12 mouse cellular contexts compared by ENCODE assay signal in the genomic region with DNA sequence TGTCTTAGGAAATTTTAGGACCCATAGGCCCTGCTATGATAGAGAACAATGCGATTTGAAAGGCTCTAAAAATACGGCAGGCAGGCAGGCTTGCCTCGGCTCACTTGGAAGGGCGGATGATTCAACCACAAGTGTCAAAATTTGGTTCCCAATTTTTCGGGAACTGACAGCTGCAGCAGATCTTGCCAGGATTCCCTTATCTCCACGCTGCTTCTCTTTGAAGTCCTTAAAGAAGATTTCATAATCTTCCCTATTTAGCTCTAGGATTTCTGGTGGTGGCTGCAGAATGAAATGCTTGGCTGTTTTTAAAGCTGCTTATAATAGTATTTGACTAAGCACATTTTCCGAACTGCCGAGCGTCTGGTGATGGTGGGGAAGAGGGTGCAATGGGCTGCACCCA. TPM values are rescaled to one million over a fixed set of nuclear protein-coding genes. Genes with fewer than 3 reads are reported as not detected.
DNase-seq lines count a peak whose midpoint lies in the region; ATAC-seq and TF ChIP-seq lines count a peak whose summit lies in the region.
"Had no signal": no experiment of that assay in that cellular context is flagged by ENCODE, and none has a peak within 500 bp of the region (broad histone marks: within the 10 kb centered on the region; RNA-seq: fewer than 3 reads in every experiment).

No protein-coding gene starts in this region.

- no peak overlapping the region for H3K4me2 ChIP-seq in hindbrain, embryonic 14.5 days (replicated peaks)
- H3K4me2 ChIP-seq: forebrain, embryonic 13.5 days had no signal

- peaks cover 23% of the 10 kb centered on the region for H3K36me3 ChIP-seq in hindbrain, embryonic 14.5 days (replicated peaks; ENCODE audit: control insufficient read depth, insufficient read depth)

- peak overlapping the region; percentile 73 for H3K27ac ChIP-seq in layer of hippocampus, adult 2 months
- peak overlapping the region; percentile 68 for H3K27ac ChIP-seq in olfactory bulb, adult 2 months (ENCODE audit: insufficient read depth, low read depth, low read length)
- no peak overlapping the region for H3K27ac ChIP-seq in hindbrain, embryonic 14.5 days
- H3K27ac ChIP-seq: forebrain, embryonic 13.5 days; macrophage had no signal

- no peak for TF ChIP-seq POLR2A in olfactory bulb, adult 2 months (IDR thresholded peaks at IDR 0.05; ENCODE audit: insufficient read depth, low read depth, low read length)

- H3K4me1 ChIP-seq in olfactory bulb, adult 2 months (ENCODE audit: control insufficient read depth, insufficient read depth, low read length), result peaks cover 8% of the 10 kb centered on the region
- H3K4me1 ChIP-seq in hindbrain, embryonic 14.5 days (replicated peaks; ENCODE audit: control insufficient read depth, insufficient read depth, low read length), result no peaks in the 10 kb centered on the region
- H3K4me1 ChIP-seq: forebrain, embryonic 13.5 days had no signal

- peak; percentile 42 for DNase-seq in adrenal gland, adult 2 months
- no peak for DNase-seq in adrenal gland, adult 18-20 months (ENCODE audit: low spot score in 2 of 2)
- peak; percentile 33 for DNase-seq in layer of hippocampus, adult 11-12 months (ENCODE audit: low spot score)
- DNase-seq in layer of hippocampus, postnatal 25 days (ENCODE audit: extremely low spot score in 1 of 2, low spot score in 1 of 2), result no peak
- peak; percentile 57 to 67 for DNase-seq in layer of hippocampus, adult 2 months (ENCODE audit: low spot score in 2 of 2)
- no peak for DNase-seq in hindbrain, embryonic 14.5 days (ENCODE audit: low spot score)
- DNase-seq: kidney, adult 18-20 months; thymus, postnatal 25 days had no signal

- no peak overlapping the region for H3K9ac ChIP-seq in hindbrain, embryonic 14.5 days
- H3K9ac ChIP-seq: forebrain, embryonic 13.5 days had no signal

- H3K27me3 ChIP-seq in hindbrain, embryonic 14.5 days (ENCODE audit: control insufficient read depth, insufficient read depth, low read length), result no peaks in the 10 kb centered on the region
- H3K27me3 ChIP-seq: forebrain, embryonic 13.5 days had no signal

- ATAC-seq in erythroid progenitor cell, adult 5-6 weeks (replicated peaks; ENCODE audit: low FRiP score, poor library complexity, severe bottlenecking), result no peak
- no peak for ATAC-seq in hindbrain, embryonic 14.5 days (ENCODE audit: low FRiP score)
- ATAC-seq: forebrain, embryonic 13.5 days had no signal

- no peak overlapping the region for H3K4me3 ChIP-seq in layer of hippocampus, adult 2 months
- H3K4me3 ChIP-seq in olfactory bulb, adult 2 months (ENCODE audit: insufficient read depth, low read depth, low read length), result no peak overlapping the region
- no peak overlapping the region for H3K4me3 ChIP-seq in hindbrain, embryonic 14.5 days (replicated peaks; ENCODE audit: low read length)
- H3K4me3 ChIP-seq: forebrain, embryonic 13.5 days had no signal

- 0 out of 2 replicates have a peak, but pooled peaks cover 4% of the 10 kb centered on the region for H3K9me3 ChIP-seq in hindbrain, embryonic 14.5 days (ENCODE audit: control insufficient read depth, low read length)
- H3K9me3 ChIP-seq: forebrain, embryonic 13.5 days had no signal

- TF ChIP-seq CTCF in layer of hippocampus, adult 2 months (conservative IDR thresholded peaks at IDR 0.05), result no peak
- no peak for TF ChIP-seq CTCF in olfactory bulb, adult 2 months (IDR thresholded peaks at IDR 0.05; ENCODE audit: insufficient read depth, low read depth, low read length)

- 37% methylated on average over 9 of the region's 9 CpGs for WGBS in olfactory bulb, adult 2 months
- 91% methylated on average over 9 of the region's 9 CpGs for WGBS in hindbrain, embryonic 14.5 days

RNA-seq across cellular contexts. Expression of a gene that starts 28.8 kb away (rescaled TPM):
- total RNA-seq in adrenal gland, adult 2 months (2021), result 10 to 100 TPM in 1 of 2 experiments, 1 to 10 TPM in 1; 6.5 to 15.7 TPM
- 1.4 and 2.2 TPM in 2 replicates for polyA plus RNA-seq in adrenal gland, adult 2 months (2012; rRNA removed)
- 10 to 100 TPM; 10.9 to 18.3 TPM for total RNA-seq in adrenal gland, adult 18-20 months (2021)
- total RNA-seq in layer of hippocampus, postnatal 25 days (2021), result 10 to 100 TPM; 34.5 to 37.4 TPM
- 10 to 100 TPM; 36.0 to 38.4 TPM for total RNA-seq in layer of hippocampus, adult 2 months (2021)
- not detected in 2 replicates for polyA plus RNA-seq in olfactory bulb, adult 2 months (2012; ENCODE audit: insufficient read depth, insufficient read length, low replicate concordance, missing spikeins)
- not detected in 2 replicates for total RNA-seq in erythroid progenitor cell, adult 5-6 weeks (2015; ENCODE audit: low replicate concordance)
- 0.39 TPM in 1 of 2 replicates, not detected in the other for total RNA-seq in erythroid progenitor cell, adult 5-6 weeks (2017; ENCODE audit: low replicate concordance)
- 60.5 and 61.9 TPM in 2 replicates for polyA plus RNA-seq in hindbrain, embryonic 14.5 days (2014; fragmentation: Nextera tagmentation; extraction: Ambion mirVana)

RNA-seq across cellular contexts. Expression of a gene that starts 58.2 kb away (rescaled TPM):
- 1 to 10 TPM; 3.0 to 3.3 TPM for total RNA-seq in adrenal gland, adult 2 months (2021)
- 3.1 and 5.3 TPM in 2 replicates for polyA plus RNA-seq in adrenal gland, adult 2 months (2012; rRNA removed)
- 1 to 10 TPM; 1.6 to 4.0 TPM for total RNA-seq in adrenal gland, adult 18-20 months (2021)
- total RNA-seq in layer of hippocampus, postnatal 25 days (2021), result 10 to 100 TPM in 1 of 2 experiments, 1 to 10 TPM in 1; 7.0 to 10.8 TPM
- 1 to 10 TPM; 8.4 to 9.8 TPM for total RNA-seq in layer of hippocampus, adult 2 months (2021)
- not detected in 2 replicates for polyA plus RNA-seq in olfactory bulb, adult 2 months (2012; ENCODE audit: insufficient read depth, insufficient read length, low replicate concordance, missing spikeins)
- total RNA-seq in erythroid progenitor cell, adult 5-6 weeks (2015; ENCODE audit: low replicate concordance), result 5.4 and 8.3 TPM in 2 replicates
- total RNA-seq in erythroid progenitor cell, adult 5-6 weeks (2017; ENCODE audit: low replicate concordance), result 0.23 and 1.2 TPM in 2 replicates
- polyA plus RNA-seq in hindbrain, embryonic 14.5 days (2014; fragmentation: Nextera tagmentation; extraction: Ambion mirVana), result 3.7 and 4.0 TPM in 2 replicates

Comparison
In these comparisons a context has a peak if more than half of its experiments do, and no peak if none do; other contexts are left out.
1. DNase-seq: peak in adrenal gland, adult 2 months (single experiment), layer of hippocampus, adult 11-12 months (single experiment) and layer of hippocampus, adult 2 months (2 of 2); none in adrenal gland, adult 18-20 months (0 of 2), layer of hippocampus, postnatal 25 days (0 of 2) and hindbrain, embryonic 14.5 days (single experiment).
2. RNA of a gene that starts 28.8 kb away (total RNA-seq): 36.0 to 38.4 TPM in layer of hippocampus, adult 2 months, 34.5 to 37.4 TPM in layer of hippocampus, postnatal 25 days, 10.9 to 18.3 TPM in adrenal gland, adult 18-20 months and 6.5 to 15.7 TPM in adrenal gland, adult 2 months; 0.39 TPM in erythroid progenitor cell, adult 5-6 weeks; every median in the first group is over 4 times any median in the second.